Mouse (Mus musculus): ENCODE measurements around the gene Zbtb17. TPM values are rescaled to one million over a fixed set of nuclear protein-coding genes. Genes with fewer than 3 reads are reported as not detected.

Gene Zbtb17
- polyA plus RNA-seq, 1 experiment = 30.0 TPM

- no peak for DNase-seq (ENCODE audit: low read depth)
These were observed 18.7 kb upstream of the Zbtb17 start for GRCm38 (mm10) chr4:141425484-141426479.

DNA sequence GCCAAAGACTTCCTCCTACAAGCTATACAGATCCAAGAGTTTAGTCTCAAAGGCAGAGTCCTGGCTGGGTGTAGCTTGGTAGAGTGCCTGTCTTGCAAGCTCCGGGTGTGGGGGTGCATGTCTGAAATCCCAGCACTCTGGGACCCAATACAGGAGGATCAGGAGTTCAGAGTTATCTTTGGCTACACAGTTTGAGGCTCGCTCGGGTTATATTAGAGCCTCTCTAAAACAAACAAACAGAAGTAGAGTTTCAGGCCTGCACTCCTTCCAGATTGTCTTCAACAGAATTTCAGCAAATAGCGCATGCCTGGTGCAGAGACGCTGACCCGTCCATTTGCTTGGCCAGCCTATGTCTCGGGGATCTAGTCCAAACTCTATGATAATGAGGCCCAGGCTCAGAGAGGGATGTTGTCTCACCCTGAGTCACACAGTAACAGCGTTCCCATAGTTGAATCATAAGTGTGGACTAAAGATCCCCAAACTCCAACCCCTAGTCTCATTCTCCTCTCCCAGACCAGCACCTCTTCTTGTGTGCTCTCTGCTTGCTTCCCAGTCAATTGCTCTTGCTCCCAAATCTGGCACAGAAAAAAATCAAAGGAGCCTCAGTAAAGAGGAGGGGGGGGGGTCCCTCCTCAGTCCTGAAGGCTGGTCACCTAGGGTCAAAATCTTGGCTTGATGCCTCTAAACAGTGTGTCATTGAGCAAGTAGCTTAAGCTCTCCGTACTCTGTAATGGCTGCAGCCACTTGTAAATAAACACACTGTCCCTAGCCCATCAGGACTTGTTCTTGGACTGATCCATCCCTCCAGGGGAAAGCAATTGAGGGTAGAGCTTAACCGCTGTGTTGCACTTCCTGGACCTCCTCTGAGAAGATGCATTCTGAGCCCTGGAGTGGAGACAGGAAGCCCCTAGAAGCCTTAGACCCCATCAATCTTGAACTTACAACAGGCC lies 17.4 kb upstream of the Zbtb17 start:
- DNase-seq (ENCODE audit: low read depth) = no peak

GRCm38 (mm10) chr4:141427921-141428320 lies 16.5 kb upstream of the Zbtb17 start:
- no peak for DNase-seq (ENCODE audit: low read depth)

DNA sequence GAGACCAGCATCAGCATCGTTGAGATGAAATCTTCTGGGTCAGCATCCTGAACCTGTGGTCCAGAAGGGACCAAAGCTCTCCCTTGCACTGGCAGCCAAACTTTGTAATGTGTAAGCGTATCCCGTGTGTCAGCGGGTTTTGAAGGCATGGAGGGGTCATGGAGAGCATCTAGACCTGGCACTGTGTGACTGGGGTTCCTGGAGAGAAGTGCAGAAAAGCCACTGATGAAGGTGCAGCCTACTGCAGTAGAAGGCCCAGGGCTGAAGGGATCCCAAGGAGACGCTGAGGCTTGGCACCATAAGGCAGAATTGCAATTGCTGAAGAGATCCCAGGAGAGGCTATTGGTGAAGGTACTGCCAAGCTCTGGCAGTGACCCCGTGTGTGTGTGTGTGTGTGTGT lies 15.1 kb upstream of the Zbtb17 start:
- DNase-seq (ENCODE audit: low read depth) = no peak

- DNase-seq (ENCODE audit: low read depth) = no peak
These were observed 14.6 kb upstream of the Zbtb17 start for GRCm38 (mm10) chr4:141429847-141430246.

- no peak for DNase-seq (ENCODE audit: low read depth)
These were observed 13.5 kb upstream of the Zbtb17 start for GRCm38 (mm10) chr4:141430997-141431396.

GRCm38 (mm10) chr4:141432666-141433065 lies 11.8 kb upstream of the Zbtb17 start:
- DNase-seq (ENCODE audit: low read depth) = no peak

GRCm38 (mm10) chr4:141433191-141433590 lies 11.3 kb upstream of the Zbtb17 start:
- no peak for DNase-seq (ENCODE audit: low read depth)

DNA sequence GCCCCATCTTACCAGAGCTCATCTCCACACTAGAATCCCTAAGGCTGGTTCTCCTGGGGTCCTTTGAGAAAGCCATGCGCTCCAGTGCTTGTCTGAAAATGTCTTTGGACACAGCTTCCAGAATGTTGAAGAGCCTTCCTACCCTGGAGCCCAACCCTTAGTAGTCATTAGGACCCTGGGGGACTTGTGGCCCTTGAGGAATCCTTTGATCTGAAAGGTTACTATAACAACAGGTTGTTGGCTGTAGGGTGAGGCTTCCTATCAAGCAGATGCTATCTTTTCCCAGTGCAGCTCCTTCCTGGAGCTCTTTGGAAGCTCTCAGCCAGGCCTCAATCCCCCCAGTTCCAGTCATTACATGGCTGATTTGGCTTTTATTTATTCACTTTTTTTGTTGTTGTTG lies 8.5 kb upstream of the Zbtb17 start, which contains the start of gene Srarp:
Gene Srarp (minus strand): TSS at position 132 of the 400 bp plus-strand sequence.
- DNase-seq (ENCODE audit: low read depth) = no peak

GRCm38 (mm10) chr4:141439083-141439803 lies 5.2 kb upstream of the Zbtb17 start:
- DNase-seq (ENCODE audit: low read depth) = no peak

DNA sequence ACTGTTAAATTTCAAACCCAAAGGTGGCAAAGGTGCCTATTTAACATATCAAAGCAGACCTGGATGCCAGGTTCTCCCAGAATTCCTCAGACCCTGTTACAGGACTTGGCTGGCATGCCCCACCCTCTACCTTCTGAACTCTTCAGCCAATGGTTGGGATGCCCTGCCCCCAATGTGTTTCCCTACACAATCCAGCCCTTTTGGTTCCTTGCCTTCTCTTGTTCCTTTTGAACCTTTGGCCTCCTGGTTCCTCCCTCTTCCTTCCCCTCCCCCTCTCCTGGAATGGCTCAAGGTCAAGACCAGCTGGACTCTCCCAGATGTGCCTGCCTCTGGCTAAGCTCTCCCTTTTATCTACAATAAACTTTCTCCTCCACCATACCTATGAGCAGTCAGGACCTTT lies 3.6 kb upstream of the Zbtb17 start:
- no peak for DNase-seq (ENCODE audit: low read depth)

DNA sequence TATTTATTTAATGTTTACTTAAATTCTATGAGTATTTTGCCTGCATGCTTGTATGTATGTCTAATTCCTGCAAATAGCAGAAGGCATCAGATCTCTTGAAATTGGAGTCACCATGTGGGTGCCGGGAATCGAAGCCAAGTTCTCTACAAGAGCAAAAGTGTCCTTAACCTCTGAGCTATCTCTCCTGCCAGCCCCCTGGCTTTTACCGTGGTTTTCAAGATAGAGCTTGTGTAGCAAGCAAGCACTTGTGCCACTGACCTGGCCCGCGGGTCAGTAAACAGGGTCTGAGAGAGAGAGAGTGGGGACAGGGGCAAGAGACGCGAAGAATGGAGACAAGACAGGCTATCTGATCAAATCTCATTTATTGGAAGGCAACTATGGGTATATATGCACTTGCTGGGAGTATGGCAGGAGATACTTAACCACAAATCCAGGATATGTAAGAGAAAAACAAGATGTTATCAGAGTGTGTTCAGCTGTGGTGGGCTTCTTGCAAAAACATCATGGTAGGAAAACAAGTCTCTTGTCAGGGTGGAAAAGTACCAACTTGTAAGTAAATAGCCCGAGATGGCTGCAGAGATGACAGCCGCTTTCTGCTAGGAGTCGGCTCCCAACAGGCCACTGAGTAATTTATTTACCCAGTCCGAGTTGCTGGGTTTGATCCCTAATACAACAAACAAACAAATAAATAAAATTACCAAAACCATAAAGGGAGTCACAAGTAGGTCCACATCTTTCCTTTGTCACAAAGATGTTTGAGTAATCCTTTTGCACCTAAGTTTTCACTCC lies 619 bp upstream of the Zbtb17 start:
- DNase-seq (ENCODE audit: low read depth) = no peak

DNA sequence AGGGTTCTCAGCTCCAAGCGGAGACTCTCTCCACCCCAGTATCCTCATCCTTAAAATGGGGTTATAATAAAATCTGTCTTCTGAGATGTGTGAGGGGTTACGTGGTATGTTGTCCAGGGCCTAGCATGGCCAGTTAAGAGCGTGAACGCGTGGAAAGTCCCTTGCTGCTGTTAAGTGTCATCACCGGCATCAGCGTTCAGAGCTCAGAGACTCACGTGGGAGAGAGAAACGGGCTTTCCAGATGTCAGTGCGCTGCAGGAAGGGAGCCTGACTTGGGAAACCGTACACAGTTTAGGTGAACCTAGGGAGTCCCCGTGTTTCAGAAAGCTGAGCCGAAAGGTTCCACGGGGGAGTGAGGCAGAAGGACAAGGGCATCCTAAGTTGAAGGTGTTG lies 870 bp downstream of the Zbtb17 start:
- no peak for DNase-seq (ENCODE audit: low read depth)

- no peak for DNase-seq (ENCODE audit: low read depth)
These were observed 1.8 kb downstream of the Zbtb17 start for GRCm38 (mm10) chr4:141446211-141446610.

- DNase-seq (ENCODE audit: low read depth) = no peak
These were observed 6.8 kb downstream of the Zbtb17 start for GRCm38 (mm10) chr4:141451251-141451650.

- DNase-seq (ENCODE audit: low read depth) = no peak
These were observed 7.5 kb downstream of the Zbtb17 start for GRCm38 (mm10) chr4:141451916-141452450.

DNA sequence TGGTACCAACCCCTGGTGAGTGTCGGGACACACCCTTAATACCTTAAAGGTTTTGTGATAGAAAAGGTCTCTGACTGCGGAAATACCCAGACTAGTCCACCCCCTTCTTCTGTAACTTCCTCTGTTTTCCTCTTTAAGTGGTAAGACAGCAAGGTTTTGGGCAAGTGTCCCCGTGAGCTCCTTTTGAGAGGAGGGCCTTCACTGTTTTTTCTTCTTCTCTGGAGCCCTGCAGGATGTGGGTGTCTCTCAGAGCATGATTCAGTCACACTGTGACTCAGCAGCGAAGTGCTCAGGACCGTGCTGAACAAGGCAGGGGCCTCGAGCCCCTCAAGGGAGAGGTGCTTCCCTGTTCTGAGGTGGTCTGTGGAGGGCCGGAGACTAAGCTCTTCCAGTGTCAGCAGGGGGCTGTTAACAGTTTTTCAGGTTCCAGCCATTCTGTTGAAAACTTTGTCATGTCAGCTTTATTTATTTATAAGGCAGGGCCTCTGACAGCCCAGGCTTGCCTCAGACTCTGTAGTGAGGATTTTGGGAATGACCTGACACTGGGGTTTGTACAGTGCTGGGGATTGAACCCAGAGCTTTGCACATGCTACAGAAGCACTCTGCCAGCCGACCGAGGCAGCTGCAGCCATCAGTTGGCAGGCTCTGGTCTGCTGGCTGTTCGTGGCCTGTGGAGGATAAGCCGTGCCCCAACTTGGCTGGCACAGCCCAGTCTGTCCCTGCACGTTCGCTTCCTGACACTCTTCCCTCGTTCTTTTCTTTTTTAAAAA lies 10.3 kb downstream of the Zbtb17 start:
- DNase-seq (ENCODE audit: low read depth) = no peak

DNA sequence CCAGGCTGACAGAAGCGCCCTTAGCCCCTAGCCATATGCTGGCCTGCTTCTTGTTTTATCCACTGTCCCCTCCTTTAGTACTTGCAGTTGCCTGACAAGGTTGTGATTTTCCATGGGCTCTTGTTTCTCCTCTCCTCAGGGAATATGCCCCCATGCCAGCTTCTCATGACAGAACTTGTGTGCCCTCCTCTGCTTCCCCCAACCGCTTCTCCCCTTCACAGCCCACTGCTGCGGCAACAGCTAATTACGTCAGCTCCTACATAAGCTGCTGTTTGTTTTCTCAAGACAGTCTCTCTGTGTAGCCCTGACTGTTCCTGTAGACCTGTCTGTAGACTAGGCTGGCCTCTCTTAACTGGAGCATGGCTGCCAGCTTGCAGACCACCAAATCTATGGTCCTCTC lies 11.1 kb downstream of the Zbtb17 start:
- no peak for DNase-seq (ENCODE audit: low read depth)

DNA sequence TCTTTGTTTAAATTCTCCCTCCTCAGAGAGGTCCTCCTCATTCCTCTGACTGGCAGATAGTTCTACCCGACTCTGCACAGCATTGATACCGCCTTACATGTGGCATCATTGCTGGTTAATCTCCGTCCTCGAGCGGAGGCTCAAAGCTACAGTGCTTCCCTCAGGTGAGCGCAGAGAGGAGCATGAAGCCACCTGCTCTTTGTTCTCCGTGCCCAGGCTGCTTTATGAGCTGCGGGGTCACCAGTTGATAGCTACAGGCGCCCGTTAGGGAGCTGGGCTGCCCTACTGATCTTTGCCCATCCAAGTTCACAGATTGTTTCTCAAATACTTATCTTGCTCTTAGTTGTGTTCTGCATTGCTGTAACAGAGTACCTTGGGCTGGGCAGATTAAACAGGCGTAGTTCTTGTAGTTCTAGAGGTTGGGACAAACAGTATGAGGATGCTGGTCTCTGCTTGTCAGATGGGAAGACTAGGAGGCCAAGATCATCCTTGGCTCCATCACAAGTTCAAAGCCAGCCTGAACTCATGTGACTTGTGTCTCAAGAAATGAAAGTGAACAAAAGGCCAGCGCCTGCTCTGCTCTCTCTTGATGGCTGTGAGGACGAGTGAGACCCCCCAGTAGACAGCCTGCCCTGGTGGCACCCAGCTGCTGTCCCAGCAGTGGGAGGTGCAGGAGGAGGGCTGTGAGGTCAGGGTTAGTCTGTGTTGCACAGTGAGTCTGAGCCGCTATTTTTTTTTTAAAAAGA lies 11.9 kb downstream of the Zbtb17 start:
- no peak for DNase-seq (ENCODE audit: low read depth)
